Mouse (Mus musculus) adrenal gland, adult (tissue): ENCODE data around the gene Ryk.
"Not testable (repeated sequence)": the region's sequence is repeated elsewhere in the genome, so short reads cannot be mapped to it uniquely, and the experiment has no call there.

Experiments
- DNase-seq, 2 experiments: peaks; one replicate each; pipeline ENCODE4 v3.0.0; 2022 to 2023; ENCODE audit warnings: low spot score in 1 of 2; ENCODE audit not compliant: inconsistent age in 2 of 2

Gene Ryk

GRCm38 (mm10) chr9:102899916-102900315 lies 65.2 kb downstream of the Ryk start:
- peak; percentile 21 to 58 for DNase-seq

- DNase-seq = no peak
These were observed 67.6 kb downstream of the Ryk start for GRCm38 (mm10) chr9:102902308-102902707.

- no peak for DNase-seq
These were observed 70.2 kb downstream of the Ryk start for GRCm38 (mm10) chr9:102904952-102905351.

- DNase-seq = no peak
These were observed 72.1 kb downstream of the Ryk start for GRCm38 (mm10) chr9:102906781-102907180.

GRCm38 (mm10) chr9:102907521-102908246 lies 73.0 kb downstream of the Ryk start:
- no peak for DNase-seq

- no peak for DNase-seq
These were observed 76.8 kb downstream of the Ryk start for GRCm38 (mm10) chr9:102911526-102911925.

GRCm38 (mm10) chr9:102912516-102913035 lies 77.9 kb downstream of the Ryk start:
- no peak for DNase-seq

GRCm38 (mm10) chr9:102913597-102913996 lies 78.9 kb downstream of the Ryk start:
- DNase-seq = not testable (repeated sequence)

GRCm38 (mm10) chr9:102914583-102914982 lies 79.9 kb downstream of the Ryk start:
- DNase-seq = no peak

GRCm38 (mm10) chr9:102915292-102915854 lies 80.7 kb downstream of the Ryk start:
- no peak for DNase-seq

GRCm38 (mm10) chr9:102916076-102916475 lies 81.4 kb downstream of the Ryk start:
- no peak for DNase-seq

- DNase-seq = no peak
These were observed 82.9 kb downstream of the Ryk start for GRCm38 (mm10) chr9:102917532-102918129.

GRCm38 (mm10) chr9:102919486-102919885 lies 84.8 kb downstream of the Ryk start:
- DNase-seq = no peak

GRCm38 (mm10) chr9:102921791-102922190 lies 87.1 kb downstream of the Ryk start:
- no peak for DNase-seq

GRCm38 (mm10) chr9:102922866-102923434 lies 88.2 kb downstream of the Ryk start:
- DNase-seq = no peak

- DNase-seq = no peak
These were observed 89.1 kb downstream of the Ryk start for GRCm38 (mm10) chr9:102923836-102924235.

GRCm38 (mm10) chr9:102924627-102925316 lies 90.1 kb downstream of the Ryk start:
- DNase-seq = no peak

- no peak for DNase-seq
These were observed 91.4 kb downstream of the Ryk start for GRCm38 (mm10) chr9:102926137-102926536.

- no peak for DNase-seq
These were observed 95.1 kb downstream of the Ryk start for GRCm38 (mm10) chr9:102929776-102930175.

GRCm38 (mm10) chr9:102933925-102934721 lies 99.4 kb downstream of the Ryk start:
- peak in 1 of 2 experiments; percentile 42 for DNase-seq
